Mouse (Mus musculus) Patski (cell line): Measurements from ENCODE around the gene Enoph1. TPM values are rescaled to one million over a fixed set of nuclear protein-coding genes. Genes with fewer than 3 reads are reported as not detected.

Experiments used
- ATAC-seq: fragments of 100-300 bp; one replicate; pipeline ENCODE4 v1.8.0; 2021
- CTCF ChIA-PET: fragments of 350-600 bp; sonication (Branson Sonifier 250); formaldehyde crosslinking; loops from one replicate; lab custom pipeline; 2022; ENCODE audit warnings: inconsistent platforms; lab: Charles Lee
- POLR2A ChIA-PET: fragments of 350-600 bp; sonication (Branson Sonifier 250); formaldehyde crosslinking; loops from one replicate; lab custom pipeline; 2022; ENCODE audit warnings: antibody characterized with exemption, inconsistent platforms; lab: Charles Lee
- DNase-seq: peaks from one replicate; pipeline ENCODE4 v3.0.0-alpha.2; 2011; ENCODE audit warnings: low read depth, low spot score
- H3K27me3 ChIP-seq: fragments of 371-371 bp; one replicate; pipeline ENCODE4 v1.5.1; 2021
- CTCF ChIP-seq: fragments of 100-300 bp; IDR thresholded peaks from one replicate; pipeline ENCODE4 v1.5.1; 2021
- in situ Hi-C: fragments of 300-500 bp; cut with MboI; formaldehyde crosslinking; loops from 3 replicates; pipeline ENCODE4 v1.11.1; 2018; ENCODE audit warnings: low pct_unique_long_range_greater_than_20kb, mixed read lengths
- polyA plus RNA-seq: library from polyadenylated mRNA; unstranded; gene quantifications from one replicate; pipeline ENCODE4 v1.2.3, GENCODE M21; 2021

The Enoph1 gene
- polyA plus RNA-seq, 1 experiment from 2014 or later = 24.8 TPM

DNA sequence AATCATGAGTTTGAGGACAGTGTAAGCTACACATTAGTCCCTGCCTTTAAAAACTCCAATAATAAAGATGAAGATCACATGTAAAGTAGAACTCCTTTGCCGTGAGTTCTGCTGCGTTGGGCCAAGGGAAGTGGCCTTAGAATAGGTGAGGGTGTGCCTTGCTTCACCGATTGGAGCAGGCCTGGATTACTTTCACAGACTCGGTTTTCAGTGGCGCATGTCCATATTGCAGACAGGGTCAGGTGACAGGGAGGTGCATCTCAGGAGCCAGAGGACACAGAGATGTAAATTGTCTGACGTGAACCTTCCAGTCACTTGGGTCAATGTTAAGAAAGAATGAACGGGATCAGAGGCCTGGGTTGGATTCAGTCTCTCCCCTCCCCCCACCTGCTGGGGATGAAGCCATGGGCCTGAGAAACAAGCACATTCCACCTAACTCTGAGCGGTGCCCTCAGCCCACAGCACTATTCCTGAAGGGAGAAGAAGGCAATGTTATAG, 7.4 kb downstream of the Enoph1 start:
- no peak for ATAC-seq
- no peak for DNase-seq
- CTCF ChIA-PET = no interaction called here
- TF ChIP-seq CTCF = no peak
- POLR2A ChIA-PET = no interaction called here
- in situ Hi-C loops = loop anchor here (25.0 kb wide), 1 partner anchor 835 kb away; no protein-coding TSS in a partner anchor
- no peaks in the 10 kb centered on the region for H3K27me3 ChIP-seq

DNA sequence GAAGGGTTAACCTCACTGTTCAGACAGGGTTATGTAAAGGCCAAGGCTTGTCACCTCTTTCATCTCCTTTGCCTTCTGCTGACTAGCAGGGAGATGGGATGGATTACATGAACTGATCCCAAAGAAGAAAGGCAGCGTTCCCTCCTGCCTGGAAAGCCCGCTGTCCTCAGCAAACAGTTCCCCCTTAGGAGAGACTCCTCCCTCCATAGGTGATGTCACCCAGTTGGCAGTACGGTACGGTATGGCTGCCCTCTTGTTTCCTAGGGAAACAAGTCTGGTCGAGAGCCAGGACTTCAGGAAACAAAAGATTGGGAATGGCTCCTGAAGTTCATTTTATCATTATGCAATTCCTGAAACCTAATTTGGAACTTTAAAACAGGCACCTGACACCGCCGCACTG, 8.1 kb downstream of the Enoph1 start:
- POLR2A ChIA-PET = no interaction called here
- no peak for DNase-seq
- CTCF ChIA-PET = no interaction called here
- in situ Hi-C loops = loop anchor here (25.0 kb wide), 1 partner anchor 836 kb away; no protein-coding TSS in a partner anchor
- no peaks in the 10 kb centered on the region for H3K27me3 ChIP-seq
- TF ChIP-seq CTCF = no peak
- no peak for ATAC-seq

DNA sequence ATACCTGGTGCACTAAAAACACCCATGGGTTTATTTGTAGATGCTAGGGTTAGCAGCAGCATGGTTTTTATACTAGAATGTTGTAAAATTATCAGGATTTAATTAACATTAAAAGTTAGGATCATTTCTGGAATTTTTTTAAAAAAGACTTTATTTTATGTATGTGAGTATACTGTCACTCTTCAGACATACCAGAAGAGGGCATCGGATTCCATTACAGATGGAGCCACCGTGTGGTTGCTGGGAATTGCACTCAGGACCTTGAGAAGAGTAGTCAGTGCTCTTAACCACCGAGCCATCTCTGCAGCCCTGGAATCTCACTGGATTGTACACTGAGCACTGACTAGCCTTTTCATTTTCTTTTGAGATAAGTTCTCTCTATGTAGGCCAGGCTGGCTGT, 10.1 kb downstream of the Enoph1 start:
- TF ChIP-seq CTCF = no peak
- CTCF ChIA-PET = no interaction called here
- no peak for ATAC-seq
- H3K27me3 ChIP-seq = no peaks in the 10 kb centered on the region
- POLR2A ChIA-PET = interaction anchor here (0.5 kb wide), 1 partner anchor 857 kb away, joined by 3 read pairs; no protein-coding TSS in a partner anchor
- no peak for DNase-seq
- in situ Hi-C loops = loop anchor here (25.0 kb wide), 1 partner anchor 838 kb away; no protein-coding TSS in a partner anchor

DNA sequence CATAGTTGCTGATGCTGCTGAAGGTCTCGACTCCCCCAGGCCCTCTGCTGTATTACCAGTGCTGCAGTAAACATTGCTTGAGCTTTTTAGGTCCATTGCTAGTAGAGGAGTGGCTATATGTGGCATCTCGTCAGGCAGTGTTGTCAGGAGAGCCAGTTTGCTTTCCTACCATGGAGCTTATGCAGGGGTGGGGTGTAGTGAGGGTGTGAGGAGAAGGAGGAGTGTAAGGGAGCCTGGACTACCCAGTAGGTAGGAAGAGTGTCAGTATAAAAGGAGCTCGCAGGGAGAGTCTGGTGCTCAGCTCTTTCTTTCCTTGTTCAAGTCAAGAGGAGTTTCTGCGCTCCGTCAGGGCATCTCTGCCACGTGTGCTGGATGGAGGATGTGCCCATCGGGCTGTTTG, 12.9 kb downstream of the Enoph1 start:
- CTCF ChIA-PET = interaction anchor here (0.8 to 1.7 kb wide), 3 partner anchors 12 to 15 kb away, joined by 3 to 5 read pairs (median 4); no protein-coding TSS in a partner anchor

DNA sequence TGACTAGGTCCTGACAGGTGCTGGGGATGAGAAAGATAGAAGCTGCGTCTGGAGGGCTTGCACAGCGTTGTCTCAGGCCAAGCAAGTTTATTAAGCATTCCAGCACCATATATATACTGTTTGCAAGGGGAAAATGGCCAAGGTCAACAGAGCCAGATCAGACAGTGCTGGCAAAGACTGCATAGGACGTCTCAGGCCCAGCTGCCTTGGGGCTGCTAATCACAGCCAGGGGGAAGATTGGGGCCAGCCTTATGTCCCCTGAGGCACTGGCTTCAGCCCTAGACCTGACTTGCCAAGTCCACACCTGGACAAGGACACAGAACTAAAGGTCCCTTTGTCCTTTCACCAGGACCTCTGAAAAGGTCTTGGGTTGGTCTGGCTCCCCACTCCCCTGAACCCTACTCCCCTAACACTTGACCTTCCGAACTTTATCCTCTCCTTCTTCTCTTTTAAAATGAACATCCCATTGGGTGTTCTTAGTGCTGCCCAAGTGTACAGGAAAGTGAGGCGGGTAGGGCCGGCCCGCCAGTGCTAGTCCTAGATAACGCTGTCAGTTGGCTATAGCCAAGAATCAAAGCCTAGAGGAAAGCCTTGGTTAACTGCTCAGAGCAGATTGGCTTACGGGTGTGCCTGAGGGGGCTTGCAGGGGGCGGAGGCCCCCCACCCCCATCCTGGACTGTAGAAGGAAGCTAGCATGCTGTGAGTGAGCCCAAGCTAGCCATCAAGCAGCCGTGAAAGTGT, 15.2 kb downstream of the Enoph1 start:
- ChIA-PET CTCF (no interaction called here), POLR2A (no interaction called here)
- DNase-seq = no peak

More for the DNA sequence above, 12.9 kb downstream of the Enoph1 start:
- DNase-seq (no peak), ATAC-seq (no peak)
- in situ Hi-C loops = no loop called here
- H3K27me3 ChIP-seq = no peaks in the 10 kb centered on the region
- POLR2A ChIA-PET = interaction anchor here (1.1 kb wide), 1 partner anchor 13 kb away, joined by 3 read pairs; the partner anchor contains the start of genes Enoph1 and Hnrnpdl
- TF ChIP-seq CTCF = no peak

DNA sequence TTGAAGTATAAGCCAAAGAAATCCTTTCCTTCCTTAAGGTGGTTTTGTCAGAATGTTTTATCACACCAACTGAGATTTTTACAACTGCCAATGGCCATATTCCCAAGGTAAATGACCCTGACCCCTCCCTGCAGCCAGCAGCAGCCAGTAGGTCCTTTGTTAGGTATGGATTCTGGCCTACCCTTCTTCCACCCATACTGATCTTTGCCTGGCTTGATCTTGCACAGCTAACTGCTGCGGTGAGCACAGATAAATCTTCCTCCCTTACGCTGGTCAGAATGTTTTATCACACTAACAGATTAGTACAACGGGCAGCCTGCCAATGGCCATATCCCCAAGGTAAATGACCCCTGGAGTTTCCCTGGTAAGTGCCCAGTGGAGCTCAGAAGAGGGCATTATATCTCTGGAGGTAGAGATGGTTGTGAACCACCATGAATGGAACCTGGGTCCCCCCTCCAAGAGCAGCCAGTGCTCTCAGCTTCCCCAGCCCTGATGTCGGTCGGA, 16.1 kb downstream of the Enoph1 start:
- TF ChIP-seq CTCF = no peak
- ATAC-seq = no peak
- CTCF ChIA-PET = no interaction called here
- in situ Hi-C loops = no loop called here
- POLR2A ChIA-PET = no interaction called here
- no peak for DNase-seq
- no peaks in the 10 kb centered on the region for H3K27me3 ChIP-seq

More for the DNA sequence above, 15.2 kb downstream of the Enoph1 start:
- no peak for TF ChIP-seq CTCF
- in situ Hi-C loops = no loop called here
- ATAC-seq = no peak
- H3K27me3 ChIP-seq = no peaks in the 10 kb centered on the region

DNA sequence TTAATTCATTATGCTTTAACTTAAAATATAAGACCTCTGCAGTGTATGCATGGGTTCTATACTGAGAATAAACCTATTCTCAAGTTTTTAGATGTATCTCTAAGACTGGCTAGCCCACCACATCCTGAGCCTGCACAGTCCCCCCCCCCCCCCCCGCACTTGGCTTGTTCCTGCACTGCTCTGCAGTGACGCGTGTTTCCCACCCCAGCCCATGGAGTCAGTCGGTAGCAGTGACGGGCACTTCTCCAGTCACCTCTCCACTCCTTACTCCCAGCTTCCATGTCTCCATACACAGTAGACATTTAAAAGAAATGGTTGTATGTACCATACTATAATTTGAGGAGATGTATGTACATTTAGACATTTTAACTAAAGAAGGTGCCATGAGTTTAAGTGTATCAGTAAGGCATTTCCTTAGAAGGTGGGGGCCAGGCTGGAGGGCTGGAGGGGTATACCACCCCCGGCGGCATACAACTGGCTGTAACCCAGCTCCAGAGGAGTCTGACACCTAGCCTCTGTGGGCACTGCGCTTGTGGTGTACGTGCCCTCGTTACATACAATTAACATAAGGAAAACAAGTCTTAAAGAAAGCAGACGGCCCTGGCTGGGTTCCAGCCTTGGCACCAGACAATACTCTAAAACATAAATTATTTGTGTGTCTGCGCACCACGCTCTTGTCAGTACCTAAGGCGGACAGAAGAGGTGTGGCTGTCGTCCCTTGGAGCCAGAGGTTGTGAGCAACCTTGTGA, 17.9 kb downstream of the Enoph1 start:
- in situ Hi-C loops = no loop called here
- ATAC-seq (no peak), DNase-seq (no peak)
- ChIA-PET POLR2A (no interaction called here), CTCF (interaction anchor here (1.2 to 1.4 kb wide), 2 partner anchors 15 to 130 kb away, joined by 3 read pairs; no protein-coding TSS in a partner anchor)
- no peak for TF ChIP-seq CTCF
- H3K27me3 ChIP-seq = no peaks in the 10 kb centered on the region

DNA sequence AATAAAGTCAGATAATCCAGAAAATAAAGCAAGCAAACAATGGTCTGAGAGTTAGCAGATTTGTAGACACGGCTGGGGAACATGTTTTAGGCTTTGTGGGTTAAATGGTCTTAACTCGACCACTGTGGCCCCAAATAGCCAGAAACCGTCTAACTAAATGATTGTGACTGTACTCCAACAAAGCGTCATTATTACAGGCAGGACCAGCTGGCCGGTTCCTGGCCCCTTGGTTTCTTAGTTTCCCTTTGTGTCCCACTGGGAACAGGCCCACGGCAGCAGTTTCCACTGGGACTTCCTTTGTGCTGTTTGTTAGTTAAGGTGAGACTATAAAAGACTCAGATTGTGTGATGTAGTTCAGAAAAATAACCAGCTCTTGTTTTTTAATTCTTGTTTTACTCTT, 18.9 kb downstream of the Enoph1 start:
- in situ Hi-C loops = no loop called here
- no peaks in the 10 kb centered on the region for H3K27me3 ChIP-seq
- CTCF ChIA-PET = interaction anchor here (0.7 kb wide), 1 partner anchor 8 kb away, joined by 3 read pairs; no protein-coding TSS in a partner anchor
- TF ChIP-seq CTCF = no peak
- ATAC-seq = no peak
- POLR2A ChIA-PET = no interaction called here
- DNase-seq = no peak

DNA sequence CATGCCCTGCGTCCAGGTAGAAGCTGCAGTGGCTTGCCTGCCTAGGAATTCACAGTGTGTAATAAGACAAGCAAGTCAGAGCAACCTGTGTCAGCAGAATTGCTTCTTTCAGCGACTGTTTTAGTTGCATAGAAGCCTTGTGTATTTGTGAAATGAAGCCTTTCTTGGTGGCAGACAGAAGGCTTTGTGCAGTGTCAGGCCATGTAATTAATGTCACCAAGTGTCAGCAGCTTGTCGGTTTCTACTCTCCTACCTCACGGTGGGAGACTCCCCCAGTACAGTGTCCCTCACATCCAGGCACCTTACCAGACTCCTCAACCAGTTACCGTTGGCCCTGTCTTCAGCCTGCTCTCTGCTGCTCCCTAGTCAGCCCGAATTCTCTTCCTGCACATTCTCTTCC, 19.5 kb downstream of the Enoph1 start:
- no peak for DNase-seq
- POLR2A ChIA-PET = no interaction called here
- CTCF ChIA-PET = no interaction called here
- no peak for TF ChIP-seq CTCF
- no peak for ATAC-seq
- in situ Hi-C loops = no loop called here
- H3K27me3 ChIP-seq = no peaks in the 10 kb centered on the region

DNA sequence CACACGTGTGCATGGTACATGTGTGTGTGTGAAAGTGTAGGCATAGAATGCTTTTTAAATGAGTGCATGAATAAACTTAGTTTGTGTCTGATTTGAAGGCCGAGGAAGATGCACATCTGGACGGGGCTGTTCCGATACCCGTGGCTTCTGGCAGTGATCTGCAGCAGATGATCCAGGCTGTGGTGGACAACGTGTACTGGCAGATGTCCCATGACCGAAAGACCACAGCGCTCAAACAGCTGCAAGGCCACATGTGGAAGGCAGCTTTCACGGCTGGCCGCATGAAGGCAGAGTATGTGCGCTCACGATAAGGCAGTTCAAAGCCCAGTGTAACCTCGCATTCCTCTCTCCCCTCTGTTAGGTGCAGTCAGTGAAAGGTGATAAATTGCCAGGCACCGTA, 21.1 kb downstream of the Enoph1 start:
- no peak for TF ChIP-seq CTCF
- in situ Hi-C loops = no loop called here
- no peak for DNase-seq
- POLR2A ChIA-PET = no interaction called here
- no peaks in the 10 kb centered on the region for H3K27me3 ChIP-seq
- ATAC-seq = no peak
- CTCF ChIA-PET = interaction anchor here (1.4 kb wide), 1 partner anchor 109 kb away, joined by 3 read pairs; no protein-coding TSS in a partner anchor
